Mouse (Mus musculus): ENCODE data around the gene Rere.

DNA sequence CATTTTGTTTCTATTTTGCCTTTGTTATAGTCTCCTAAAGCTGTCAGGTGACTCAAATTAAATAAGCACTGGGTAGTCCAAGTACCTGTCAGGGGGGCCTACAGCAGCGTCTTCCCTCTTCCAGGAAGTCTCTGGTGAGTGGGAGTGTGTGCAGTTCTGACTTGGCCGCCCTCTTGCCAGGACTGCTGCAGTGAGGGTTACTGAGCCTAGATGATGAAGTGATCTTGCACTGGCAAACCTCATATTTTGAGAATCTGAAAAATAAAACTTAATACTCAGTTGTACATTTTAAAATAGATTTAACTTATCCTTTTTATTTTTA lies 306.8 kb downstream of the Rere start:
- TF ChIP-seq POLR2A (IDR thresholded peaks at IDR 0.05; ENCODE audit: borderline replicate concordance, extremely low read depth, insufficient read depth, insufficient read length, poor library complexity, severe bottlenecking), result no peak
- no peak for TF ChIP-seq CTCF (IDR thresholded peaks at IDR 0.05; ENCODE audit: borderline replicate concordance, extremely low read depth, insufficient read depth, insufficient read length)
